Mouse (Mus musculus): ENCODE measurements at regions not wholly inside any gene's neighbourhood (a gene's known extent, or its start where the extent isn't known, plus 50 kb on each side); places are given as distances from the start of the nearest gene placed in this dataset.

- ATAC-seq (ENCODE audit: insufficient number of reproducible peaks, insufficient read depth, low FRiP score, low read depth) = no peak
Observed at GRCm38 (mm10) chr17:62358323-62358722, 522.8 kb downstream of the Efna5 start.

DNA sequence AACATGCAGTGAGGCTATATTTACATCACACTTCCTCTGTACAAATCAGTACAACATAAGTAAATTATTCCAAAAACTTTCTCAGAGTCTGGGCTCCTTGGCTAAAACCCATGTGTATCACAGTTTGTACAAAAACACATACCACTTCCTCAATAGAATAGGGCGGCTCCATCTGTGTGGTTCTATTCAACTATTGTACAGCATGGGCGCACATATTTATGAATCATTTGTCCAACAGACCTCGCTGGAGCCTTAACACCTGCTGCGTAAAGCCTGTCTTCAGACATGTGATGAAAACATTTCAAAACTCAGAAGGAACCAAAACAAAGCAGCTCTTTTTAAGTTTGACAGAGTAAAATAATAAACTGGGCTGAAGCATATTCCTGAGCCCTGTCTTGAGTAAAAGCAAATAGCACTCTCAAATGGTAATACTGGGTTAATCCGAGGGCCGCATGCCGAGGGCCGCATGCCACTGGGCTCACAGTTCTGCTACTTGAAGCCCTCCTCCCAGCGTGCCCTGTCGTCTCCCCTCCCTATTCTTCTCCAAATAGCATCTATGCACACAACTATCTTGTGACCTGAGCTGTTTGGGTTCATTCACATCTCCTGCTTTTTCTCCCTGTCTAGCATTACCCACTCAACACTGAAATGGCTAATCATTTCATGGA lies 543.1 kb downstream of the Efna5 start:
- 55% methylated on average over 10 of the region's 10 CpGs for WGBS
- Histone ChIP-seq H3K4me3 (ENCODE audit: control insufficient read depth in 1 of 2, insufficient read depth in 1 of 2, low read depth in 1 of 2, low read length in 2 of 2) (no peak overlapping the region), H3K27ac (replicated peaks in 1 of 2; ENCODE audit: control insufficient read depth in 1 of 2, insufficient read depth in 1 of 2, low read depth in 2 of 2, low read length in 2 of 2) (no peak overlapping the region), H3K36me3 (ENCODE audit: control insufficient read depth, insufficient read depth, low read length) (no peaks in the 10 kb centered on the region), H3K27me3 (ENCODE audit: control insufficient read depth, insufficient read depth, low read length) (no peaks in the 10 kb centered on the region), H3K4me2 (ENCODE audit: low read length) (no peak overlapping the region), H3K4me1 (ENCODE audit: control insufficient read depth in 2 of 2, insufficient read depth in 2 of 2, low read length in 2 of 2) (peaks cover 0 to 2% of the 10 kb centered on the region in 2 experiments; a peak in 1 of 4 replicates), H3K9ac (ENCODE audit: low read length) (no peak overlapping the region), H3K9me3 (ENCODE audit: control insufficient read depth, low read length) (no peaks in the 10 kb centered on the region)
- no peak for ATAC-seq (ENCODE audit: insufficient number of reproducible peaks, insufficient read depth, low FRiP score, low read depth)

More at GRCm38 (mm10) chr17:62358323-62358722, 522.8 kb downstream of the Efna5 start:
- 0 out of 2 replicates have a peak, but pooled peaks cover 4% of the 10 kb centered on the region for H3K9me3 ChIP-seq (ENCODE audit: control insufficient read depth, low read length)
- H3K27ac ChIP-seq (replicated peaks in 1 of 2; ENCODE audit: control insufficient read depth in 1 of 2, insufficient read depth in 1 of 2, low read depth in 2 of 2, low read length in 2 of 2) = no peak overlapping the region
- H3K4me3 ChIP-seq (ENCODE audit: control insufficient read depth in 1 of 2, insufficient read depth in 1 of 2, low read depth in 1 of 2, low read length in 2 of 2) = no peak overlapping the region
- no peaks in the 10 kb centered on the region for H3K36me3 ChIP-seq (ENCODE audit: control insufficient read depth, insufficient read depth, low read length)
- no peak overlapping the region for H3K9ac ChIP-seq (ENCODE audit: low read length)
- H3K4me1 ChIP-seq (ENCODE audit: control insufficient read depth in 2 of 2, insufficient read depth in 2 of 2, low read length in 2 of 2) = no peaks in the 10 kb centered on the region
- no peak overlapping the region for H3K4me2 ChIP-seq (ENCODE audit: low read length)
- no peaks in the 10 kb centered on the region for H3K27me3 ChIP-seq (ENCODE audit: control insufficient read depth, insufficient read depth, low read length)

GRCm38 (mm10) chr17:62330226-62330625 lies 550.9 kb downstream of the Efna5 start:
- H3K4me3 ChIP-seq (ENCODE audit: control insufficient read depth in 1 of 2, insufficient read depth in 1 of 2, low read depth in 1 of 2, low read length in 2 of 2) = no peak overlapping the region
- H3K27me3 ChIP-seq (ENCODE audit: control insufficient read depth, insufficient read depth, low read length) = no peaks in the 10 kb centered on the region
- H3K9ac ChIP-seq (ENCODE audit: low read length) = no peak overlapping the region
- no peak overlapping the region for H3K27ac ChIP-seq (replicated peaks in 1 of 2; ENCODE audit: control insufficient read depth in 1 of 2, insufficient read depth in 1 of 2, low read depth in 2 of 2, low read length in 2 of 2)
- no peak overlapping the region for H3K4me2 ChIP-seq (ENCODE audit: low read length)
- H3K9me3 ChIP-seq (ENCODE audit: control insufficient read depth, low read length) = no peaks in the 10 kb centered on the region; the same call in 1 of the 2 replicates
- H3K36me3 ChIP-seq (ENCODE audit: control insufficient read depth, insufficient read depth, low read length) = no peaks in the 10 kb centered on the region
- ATAC-seq (ENCODE audit: insufficient number of reproducible peaks, insufficient read depth, low FRiP score, low read depth) = no peak
- no peaks in the 10 kb centered on the region for H3K4me1 ChIP-seq (ENCODE audit: control insufficient read depth in 2 of 2, insufficient read depth in 2 of 2, low read length in 2 of 2)
- 92% methylated on average over 4 of the region's 4 CpGs for WGBS

DNA sequence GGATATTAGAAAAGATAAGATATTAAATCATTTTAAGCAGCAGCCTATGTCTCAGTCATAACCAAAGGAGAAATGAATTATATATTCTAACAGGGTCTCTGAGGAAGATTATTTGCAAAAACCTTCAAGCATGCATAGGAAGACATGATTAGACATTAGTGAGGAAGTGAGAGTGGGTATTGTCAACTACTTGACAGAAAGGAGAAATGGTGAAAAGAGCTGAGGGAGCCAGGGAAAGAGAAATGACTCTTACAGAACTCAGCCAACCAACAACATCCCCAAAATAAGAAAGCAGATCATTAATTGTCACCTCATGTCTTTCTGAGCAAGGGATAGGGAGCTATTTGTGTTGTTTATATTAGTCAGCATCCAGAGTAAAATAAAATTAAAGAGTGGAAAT lies 554.3 kb downstream of the Efna5 start:
- Histone ChIP-seq H3K27me3 (ENCODE audit: control insufficient read depth, insufficient read depth, low read length) (no peaks in the 10 kb centered on the region), H3K4me3 (ENCODE audit: control insufficient read depth in 1 of 2, insufficient read depth in 1 of 2, low read depth in 1 of 2, low read length in 2 of 2) (no peak overlapping the region), H3K27ac (replicated peaks in 1 of 2; ENCODE audit: control insufficient read depth in 1 of 2, insufficient read depth in 1 of 2, low read depth in 2 of 2, low read length in 2 of 2) (no peak overlapping the region), H3K36me3 (ENCODE audit: control insufficient read depth, insufficient read depth, low read length) (no peaks in the 10 kb centered on the region), H3K4me1 (ENCODE audit: control insufficient read depth in 2 of 2, insufficient read depth in 2 of 2, low read length in 2 of 2) (no peaks in the 10 kb centered on the region), H3K9me3 (ENCODE audit: control insufficient read depth, low read length) (no peaks in the 10 kb centered on the region; the same call in 1 of the 2 replicates), H3K4me2 (ENCODE audit: low read length) (no peak overlapping the region), H3K9ac (ENCODE audit: low read length) (no peak overlapping the region)
- ATAC-seq (ENCODE audit: insufficient number of reproducible peaks, insufficient read depth, low FRiP score, low read depth) = no peak

DNA sequence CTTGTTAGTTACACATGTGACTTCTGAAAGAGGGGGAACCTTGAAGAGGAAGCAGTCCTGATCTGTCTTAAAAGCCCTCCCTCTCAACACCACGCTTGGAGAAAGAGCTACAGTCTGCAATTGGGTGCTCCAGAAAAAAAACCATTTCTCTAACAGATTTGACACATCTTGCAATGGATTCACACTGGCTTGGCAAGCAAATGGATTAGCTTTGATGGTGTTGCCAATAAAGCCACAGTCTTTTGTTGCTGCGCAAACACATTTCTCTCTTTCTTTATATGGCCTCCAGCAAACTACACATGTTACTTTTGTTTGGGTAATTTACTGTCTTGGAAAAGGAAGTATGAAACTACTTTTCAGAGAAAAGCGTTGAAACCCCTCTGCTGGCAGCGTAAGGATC lies 562.1 kb downstream of the Efna5 start:
- no peak overlapping the region for H3K9ac ChIP-seq (ENCODE audit: low read length)
- 86% methylated on average over 4 of the region's 4 CpGs for WGBS
- H3K4me2 ChIP-seq (ENCODE audit: low read length) = no peak overlapping the region

GRCm38 (mm10) chr17:62310059-62310458 lies 571.1 kb downstream of the Efna5 start:
- Histone ChIP-seq H3K9me3 (ENCODE audit: control insufficient read depth, low read length) (no peaks in the 10 kb centered on the region), H3K36me3 (ENCODE audit: control insufficient read depth, insufficient read depth, low read length) (no peaks in the 10 kb centered on the region), H3K27ac (replicated peaks in 1 of 2; ENCODE audit: control insufficient read depth in 1 of 2, insufficient read depth in 1 of 2, low read depth in 2 of 2, low read length in 2 of 2) (no peak overlapping the region), H3K27me3 (ENCODE audit: control insufficient read depth, insufficient read depth, low read length) (no peaks in the 10 kb centered on the region), H3K9ac (ENCODE audit: low read length) (no peak overlapping the region), H3K4me1 (ENCODE audit: control insufficient read depth in 2 of 2, insufficient read depth in 2 of 2, low read length in 2 of 2) (0 out of 4 replicates have a peak, but pooled peaks cover 0 to 3% of the 10 kb centered on the region in 2 experiments), H3K4me3 (ENCODE audit: control insufficient read depth in 1 of 2, insufficient read depth in 1 of 2, low read depth in 1 of 2, low read length in 2 of 2) (no peak overlapping the region), H3K4me2 (ENCODE audit: low read length) (no peak overlapping the region)
- 52% methylated on average over 3 of the region's 3 CpGs for WGBS
- ATAC-seq (ENCODE audit: insufficient number of reproducible peaks, insufficient read depth, low FRiP score, low read depth) = no peak

More for the DNA sequence above, 562.1 kb downstream of the Efna5 start:
- Histone ChIP-seq H3K36me3 (ENCODE audit: control insufficient read depth, insufficient read depth, low read length) (no peaks in the 10 kb centered on the region), H3K9me3 (ENCODE audit: control insufficient read depth, low read length) (no peaks in the 10 kb centered on the region), H3K27ac (replicated peaks in 1 of 2; ENCODE audit: control insufficient read depth in 1 of 2, insufficient read depth in 1 of 2, low read depth in 2 of 2, low read length in 2 of 2) (no peak overlapping the region), H3K4me1 (ENCODE audit: control insufficient read depth in 2 of 2, insufficient read depth in 2 of 2, low read length in 2 of 2) (no peaks in the 10 kb centered on the region), H3K27me3 (ENCODE audit: control insufficient read depth, insufficient read depth, low read length) (no peaks in the 10 kb centered on the region), H3K4me3 (ENCODE audit: control insufficient read depth in 1 of 2, insufficient read depth in 1 of 2, low read depth in 1 of 2, low read length in 2 of 2) (no peak overlapping the region)
- no peak for ATAC-seq (ENCODE audit: insufficient number of reproducible peaks, insufficient read depth, low FRiP score, low read depth)

- Histone ChIP-seq H3K27me3 (ENCODE audit: control insufficient read depth, insufficient read depth, low read length) (no peaks in the 10 kb centered on the region), H3K36me3 (ENCODE audit: control insufficient read depth, insufficient read depth, low read length) (no peaks in the 10 kb centered on the region), H3K4me3 (ENCODE audit: control insufficient read depth in 1 of 2, insufficient read depth in 1 of 2, low read depth in 1 of 2, low read length in 2 of 2) (no peak overlapping the region), H3K9ac (ENCODE audit: low read length) (no peak overlapping the region), H3K4me1 (ENCODE audit: control insufficient read depth in 2 of 2, insufficient read depth in 2 of 2, low read length in 2 of 2) (0 out of 4 replicates have a peak, but pooled peaks cover 0 to 3% of the 10 kb centered on the region in 2 experiments), H3K4me2 (ENCODE audit: low read length) (no peak overlapping the region), H3K27ac (replicated peaks in 1 of 2; ENCODE audit: control insufficient read depth in 1 of 2, insufficient read depth in 1 of 2, low read depth in 2 of 2, low read length in 2 of 2) (no peak overlapping the region), H3K9me3 (ENCODE audit: control insufficient read depth, low read length) (no peaks in the 10 kb centered on the region)
- WGBS = 83% methylated on average over 2 of the region's 2 CpGs
- ATAC-seq (ENCODE audit: insufficient number of reproducible peaks, insufficient read depth, low FRiP score, low read depth) = no peak
Observed at GRCm38 (mm10) chr17:62307111-62307510, 574.0 kb downstream of the Efna5 start.

GRCm38 (mm10) chr17:62306524-62306923 lies 574.6 kb downstream of the Efna5 start:
- no peak overlapping the region for H3K27ac ChIP-seq (replicated peaks in 1 of 2; ENCODE audit: control insufficient read depth in 1 of 2, insufficient read depth in 1 of 2, low read depth in 2 of 2, low read length in 2 of 2)
- H3K4me2 ChIP-seq (ENCODE audit: low read length) = no peak overlapping the region
- no peaks in the 10 kb centered on the region for H3K36me3 ChIP-seq (ENCODE audit: control insufficient read depth, insufficient read depth, low read length)
- H3K9me3 ChIP-seq (ENCODE audit: control insufficient read depth, low read length) = no peaks in the 10 kb centered on the region
- no peak for ATAC-seq (ENCODE audit: insufficient number of reproducible peaks, insufficient read depth, low FRiP score, low read depth)
- H3K9ac ChIP-seq (ENCODE audit: low read length) = no peak overlapping the region
- H3K4me1 ChIP-seq (ENCODE audit: control insufficient read depth in 2 of 2, insufficient read depth in 2 of 2, low read length in 2 of 2) = 0 out of 4 replicates have a peak, but pooled peaks cover 0 to 3% of the 10 kb centered on the region in 2 experiments
- 80% methylated on average over 1 of the region's 1 CpGs for WGBS
- no peaks in the 10 kb centered on the region for H3K27me3 ChIP-seq (ENCODE audit: control insufficient read depth, insufficient read depth, low read length)
- no peak overlapping the region for H3K4me3 ChIP-seq (ENCODE audit: control insufficient read depth in 1 of 2, insufficient read depth in 1 of 2, low read depth in 1 of 2, low read length in 2 of 2)

All from heart, embryonic 14.5 days (tissue).